Mouse (Mus musculus) forebrain, embryonic 11.5 days (tissue): Measurements from ENCODE around the gene Jam3. TPM values are rescaled to one million over a fixed set of nuclear protein-coding genes. Genes with fewer than 3 reads are reported as not detected.

Experiments used
- ATAC-seq: fragments of 200-750 bp; cut with Nextera tagmentation; replicated peaks from 2 replicates; pipeline ENCODE4 v1.8.0; 2017; ENCODE audit warnings: moderate TSS enrichment; ENCODE audit not compliant: low FRiP score
- DNase-seq: peaks from one replicate; pipeline ENCODE4 v3.0.0-alpha.2; 2017; ENCODE audit warnings: low spot score
- H3K27ac ChIP-seq: fragments of 300-500 bp; sonication (generic); 2 replicates; pipeline ENCODE4 v1.5.1; 2014; ENCODE audit warnings: low read depth, low read length
- H3K27me3 ChIP-seq: fragments of 300-500 bp; sonication (generic); 2 replicates; pipeline ENCODE4 v1.6.1; 2014; ENCODE audit warnings: mild to moderate bottlenecking, low read length, mixed read lengths; ENCODE audit not compliant: control insufficient read depth, insufficient read depth
- H3K36me3 ChIP-seq: fragments of 300-500 bp; sonication (generic); 2 replicates; pipeline ENCODE4 v1.6.1; 2014; ENCODE audit warnings: mild to moderate bottlenecking, low read length, moderate library complexity, mixed read lengths; ENCODE audit not compliant: control insufficient read depth, insufficient read depth
- H3K4me1 ChIP-seq: fragments of 300-500 bp; sonication (generic); replicated peaks from 2 replicates; pipeline ENCODE4 v1.6.1; 2014; ENCODE audit warnings: low read length, mixed read lengths; ENCODE audit not compliant: control insufficient read depth, insufficient read depth
- H3K4me2 ChIP-seq: fragments of 300-500 bp; sonication (generic); 2 replicates; pipeline ENCODE4 v1.6.1; 2014; ENCODE audit warnings: low read depth, mild to moderate bottlenecking, low read length, moderate library complexity, mixed read lengths; ENCODE audit not compliant: severe bottlenecking
- H3K4me3 ChIP-seq: fragments of 300-500 bp; sonication (generic); 2 replicates; pipeline ENCODE4 v1.5.1; 2014; ENCODE audit warnings: low read depth, low read length
- H3K9ac ChIP-seq: fragments of 300-500 bp; sonication (generic); 2 replicates; pipeline ENCODE4 v1.6.1; 2014; ENCODE audit warnings: low read length
- H3K9me3 ChIP-seq: fragments of 300-500 bp; sonication (generic); 2 replicates; pipeline ENCODE4 v1.6.1; 2016; ENCODE audit warnings: low read length, mixed read lengths; ENCODE audit not compliant: control insufficient read depth
- WGBS: fragments of 180-500 bp; shearing (Covaris S2); extraction: QIAGEN DNeasy Blood & Tissue Kit; methylation state at CpG from one replicate; pipeline ENCODE4 v1.1.7; 2014; 5-methylcytosine and 5-hydroxymethylcytosine counted together
- polyA plus RNA-seq: library from polyadenylated mRNA; unstranded; fragments of >200 nt; fragmentation: Nextera tagmentation; extraction: Ambion mirVana; gene quantifications from 2 replicates; pipeline ENCODE4 v1.2.1, GENCODE M21; 2014

Gene Jam3
- polyA plus RNA-seq, 1 experiment from 2014 or later, result 176 TPM

- DNase-seq (no peak), ATAC-seq (no peak)
- Histone ChIP-seq H3K4me2 (no peak overlapping the region), H3K36me3 (peaks cover 31% of the 10 kb centered on the region), H3K27me3 (no peaks in the 10 kb centered on the region), H3K9ac (no peak overlapping the region), H3K9me3 (no peaks in the 10 kb centered on the region), H3K27ac (no peak overlapping the region), H3K4me1 (no peaks in the 10 kb centered on the region; the same call in 1 of the 2 replicates), H3K4me3 (no peak overlapping the region)
- 94% methylated on average over 4 of the region's 4 CpGs for WGBS
Observed at GRCm38 (mm10) chr9:27099474-27099873, 55.7 kb downstream of the Jam3 start.

- no peak overlapping the region for H3K4me3 ChIP-seq
- H3K9ac ChIP-seq, result no peak overlapping the region
- ATAC-seq, result no peak
- H3K27me3 ChIP-seq, result no peaks in the 10 kb centered on the region
- 80% methylated on average over 8 of the region's 8 CpGs for WGBS
- no peak overlapping the region for H3K27ac ChIP-seq
- H3K36me3 ChIP-seq, result peaks cover 26% of the 10 kb centered on the region
- no peak overlapping the region for H3K4me2 ChIP-seq
- no peak for DNase-seq
- H3K4me1 ChIP-seq, result no peaks in the 10 kb centered on the region; the same call in 1 of the 2 replicates
- no peaks in the 10 kb centered on the region for H3K9me3 ChIP-seq
Observed at GRCm38 (mm10) chr9:27098557-27098956, 56.7 kb downstream of the Jam3 start.

- H3K4me2 ChIP-seq, result no peak overlapping the region
- no peaks in the 10 kb centered on the region for H3K27me3 ChIP-seq
- H3K9ac ChIP-seq, result no peak overlapping the region
- H3K9me3 ChIP-seq, result no peaks in the 10 kb centered on the region
- no peak overlapping the region for H3K27ac ChIP-seq
- H3K4me3 ChIP-seq, result no peak overlapping the region
- ATAC-seq (no peak; the same call in 1 of the 2 replicates), DNase-seq (no peak)
- peaks cover 27% of the 10 kb centered on the region for H3K36me3 ChIP-seq
- no peaks in the 10 kb centered on the region; the same call in 1 of the 2 replicates for H3K4me1 ChIP-seq
- WGBS, result 24% methylated on average over 4 of the region's 4 CpGs
Observed at GRCm38 (mm10) chr9:27098092-27098491, 57.1 kb downstream of the Jam3 start.

- H3K9me3 ChIP-seq, result no peaks in the 10 kb centered on the region
- WGBS, result 94% methylated on average over 6 of the region's 6 CpGs
- H3K4me2 ChIP-seq, result no peak overlapping the region
- no peaks in the 10 kb centered on the region for H3K27me3 ChIP-seq
- no peak overlapping the region for H3K4me3 ChIP-seq
- H3K4me1 ChIP-seq, result no peaks in the 10 kb centered on the region; the same call in 1 of the 2 replicates
- no peak overlapping the region; the same call in 1 of the 2 replicates for H3K27ac ChIP-seq
- no peak overlapping the region for H3K9ac ChIP-seq
- peaks cover 24% of the 10 kb centered on the region; the same call in 1 of the 2 replicates for H3K36me3 ChIP-seq
- DNase-seq (no peak), ATAC-seq (no peak)
Observed at GRCm38 (mm10) chr9:27092916-27093315, 62.3 kb downstream of the Jam3 start.

- no peak for DNase-seq
- Histone ChIP-seq H3K36me3 (peaks cover 24% of the 10 kb centered on the region; the same call in 1 of the 2 replicates), H3K27me3 (no peaks in the 10 kb centered on the region), H3K4me3 (no peak overlapping the region), H3K9ac (no peak overlapping the region), H3K27ac (no peak overlapping the region), H3K4me2 (no peak overlapping the region), H3K9me3 (no peaks in the 10 kb centered on the region), H3K4me1 (no peaks in the 10 kb centered on the region)
- ATAC-seq, result no peak
- 91% methylated on average over 13 of the region's 13 CpGs for WGBS
Observed at GRCm38 (mm10) chr9:27090801-27091775, 64.1 kb downstream of the Jam3 start.

GRCm38 (mm10) chr9:27090134-27090533 is 65.1 kb downstream of the Jam3 start:
- no peaks in the 10 kb centered on the region for H3K9me3 ChIP-seq
- WGBS, result 94% methylated on average over 1 of the region's 1 CpGs
- no peak overlapping the region for H3K27ac ChIP-seq
- no peak overlapping the region for H3K4me3 ChIP-seq
- H3K36me3 ChIP-seq, result peaks cover 23% of the 10 kb centered on the region; the same call in 1 of the 2 replicates
- H3K9ac ChIP-seq, result no peak overlapping the region
- no peaks in the 10 kb centered on the region for H3K27me3 ChIP-seq
- H3K4me1 ChIP-seq, result no peaks in the 10 kb centered on the region
- DNase-seq (no peak), ATAC-seq (no peak)
- H3K4me2 ChIP-seq, result no peak overlapping the region

GRCm38 (mm10) chr9:27087402-27087801 is 67.8 kb downstream of the Jam3 start:
- no peak overlapping the region for H3K27ac ChIP-seq
- H3K4me3 ChIP-seq, result no peak overlapping the region
- ATAC-seq (no peak), DNase-seq (no peak)
- no peaks in the 10 kb centered on the region for H3K4me1 ChIP-seq
- peaks cover 26% of the 10 kb centered on the region; the same call in 1 of the 2 replicates for H3K36me3 ChIP-seq
- H3K4me2 ChIP-seq, result no peak overlapping the region
- no peaks in the 10 kb centered on the region for H3K27me3 ChIP-seq
- no peak overlapping the region for H3K9ac ChIP-seq
- no peaks in the 10 kb centered on the region for H3K9me3 ChIP-seq
- WGBS, result 96% methylated on average over 3 of the region's 3 CpGs

GRCm38 (mm10) chr9:27086256-27086655 is 69.0 kb downstream of the Jam3 start:
- no peak overlapping the region for H3K9ac ChIP-seq
- WGBS, result 97% methylated on average over 5 of the region's 5 CpGs
- peaks cover 26% of the 10 kb centered on the region; the same call in 1 of the 2 replicates for H3K36me3 ChIP-seq
- no peak overlapping the region for H3K27ac ChIP-seq
- H3K4me1 ChIP-seq, result no peaks in the 10 kb centered on the region
- H3K4me3 ChIP-seq, result no peak overlapping the region
- H3K9me3 ChIP-seq, result no peaks in the 10 kb centered on the region
- DNase-seq (no peak), ATAC-seq (no peak)
- no peak overlapping the region for H3K4me2 ChIP-seq
- H3K27me3 ChIP-seq, result no peaks in the 10 kb centered on the region
